Comparison of ENCODE assay signal across 7 mouse cellular contexts in the genomic region with DNA sequence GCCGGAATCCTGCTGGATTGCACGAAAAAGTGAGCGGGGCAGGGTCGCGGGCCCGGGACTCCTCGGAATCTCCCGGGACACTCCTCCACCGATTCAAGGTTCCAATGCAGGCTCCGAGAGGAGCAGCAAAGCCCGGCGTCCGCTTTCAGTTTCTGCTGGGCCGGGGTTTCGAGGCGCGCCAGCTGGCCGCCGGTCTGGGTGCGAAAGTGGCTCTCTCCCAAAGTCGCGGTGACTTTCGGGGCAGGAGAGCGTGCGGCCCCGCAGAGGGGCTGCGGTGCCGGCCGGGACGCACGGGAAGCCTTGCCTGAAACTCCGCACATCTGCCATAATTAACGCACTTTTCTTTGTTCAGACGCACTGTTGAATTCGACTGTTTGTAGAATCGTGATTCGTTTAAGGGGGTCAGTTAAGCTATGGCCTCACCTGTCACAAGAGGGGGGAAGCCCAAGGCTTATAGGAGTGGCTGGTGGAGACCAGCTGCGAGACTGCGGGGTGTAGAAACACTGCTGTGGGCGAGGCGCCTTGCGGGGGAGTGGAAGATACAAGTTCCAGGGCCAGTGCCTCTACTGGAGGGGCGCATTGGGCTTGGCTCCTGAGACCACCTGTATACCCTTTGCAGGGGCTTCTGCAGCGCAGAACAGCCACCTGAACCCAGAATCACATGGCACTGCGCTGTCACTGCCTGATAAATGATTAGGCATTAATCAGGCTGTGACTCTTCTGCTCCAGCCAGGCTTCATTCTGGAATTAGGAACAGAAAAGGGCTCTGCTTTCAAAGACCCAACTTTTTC. TPM values are rescaled to one million over a fixed set of nuclear protein-coding genes. Genes with fewer than 3 reads are reported as not detected.
DNase-seq lines count a peak whose midpoint lies in the region; ATAC-seq lines count a peak whose summit lies in the region.

No protein-coding gene starts in this region.

- H3K9ac ChIP-seq in neural tube, embryonic 11.5 days (ENCODE audit: low read length): peak overlapping the region; percentile 74
- peak overlapping the region; percentile 80 for H3K9ac ChIP-seq in embryonic facial prominence, embryonic 11.5 days (replicated peaks; ENCODE audit: low read length)
- H3K9ac ChIP-seq in hindbrain, embryonic 13.5 days: peak overlapping the region; percentile 84

- peak; percentile 26; the same call in 1 of the 2 replicates for ATAC-seq in neural tube, embryonic 11.5 days (ENCODE audit: insufficient read depth, low FRiP score, low TSS enrichment)
- ATAC-seq in embryonic facial prominence, embryonic 11.5 days (replicated peaks; ENCODE audit: insufficient number of reproducible peaks, low FRiP score, low TSS enrichment, low read depth): peak; percentile 4; the same call in 1 of the 2 replicates
- ATAC-seq in hindbrain, embryonic 13.5 days (ENCODE audit: low FRiP score): peak; percentile 34; the same call in 1 of the 2 replicates

- intact Hi-C loops in left cerebral cortex, postnatal 36 days (cut with DNase I): no loop called here

- peak overlapping the region; percentile 98 for H3K4me2 ChIP-seq in neural tube, embryonic 11.5 days (ENCODE audit: low read depth)
- H3K4me2 ChIP-seq in embryonic facial prominence, embryonic 11.5 days (ENCODE audit: low read depth, low read length): peak overlapping the region; percentile 95
- H3K4me2 ChIP-seq in hindbrain, embryonic 13.5 days: peak overlapping the region; percentile 93

- peak; percentile 44 for DNase-seq in neural tube, embryonic 11.5 days (ENCODE audit: low spot score)
- no peak for DNase-seq in neural tube, embryonic 10.5 days (ENCODE audit: extremely low spot score, low spot score)
- DNase-seq in R1 (ENCODE audit: low read depth, low spot score): peak; percentile 38
- peak; percentile 37 for DNase-seq in embryonic facial prominence, embryonic 11.5 days (ENCODE audit: low spot score)
- DNase-seq in left cerebral cortex, postnatal 36 days (ENCODE audit: low spot score in 2 of 2): no peak

- H3K4me1 ChIP-seq in neural tube, embryonic 11.5 days (ENCODE audit: control insufficient read depth, insufficient read depth, low read length): peaks cover 12% of the 10 kb centered on the region
- H3K4me1 ChIP-seq in embryonic facial prominence, embryonic 11.5 days (ENCODE audit: control insufficient read depth, insufficient read depth, low read length): peaks cover 7% of the 10 kb centered on the region
- peaks cover 61% of the 10 kb centered on the region for H3K4me1 ChIP-seq in hindbrain, embryonic 13.5 days (replicated peaks)

- peaks cover 54% of the 10 kb centered on the region for H3K79me2 ChIP-seq in macrophage (ENCODE audit: inconsistent target)

- 2% methylated on average over 45 of the region's 45 CpGs for WGBS in neural tube, embryonic 11.5 days
- WGBS in embryonic facial prominence, embryonic 11.5 days: 2% methylated on average over 45 of the region's 45 CpGs
- 1% methylated on average over 45 of the region's 45 CpGs for WGBS in hindbrain, embryonic 13.5 days
- 4% methylated on average over 42 of the region's 45 CpGs for WGBS in macrophage (ENCODE audit: missing documents)

- no peak overlapping the region for H3K27ac ChIP-seq in neural tube, embryonic 11.5 days (ENCODE audit: low read depth, low read length)
- H3K27ac ChIP-seq in embryonic facial prominence, embryonic 11.5 days (replicated peaks; ENCODE audit: low read depth, low read length): no peak overlapping the region; the same call in 1 of the 2 replicates
- H3K27ac ChIP-seq in hindbrain, embryonic 13.5 days: peak overlapping the region; percentile 73
- peak overlapping the region; percentile 93 for H3K27ac ChIP-seq in macrophage

- H3K36me3 ChIP-seq in neural tube, embryonic 11.5 days (ENCODE audit: control insufficient read depth, insufficient read depth, low read length): no peaks in the 10 kb centered on the region
- no peaks in the 10 kb centered on the region for H3K36me3 ChIP-seq in embryonic facial prominence, embryonic 11.5 days (replicated peaks; ENCODE audit: control insufficient read depth, insufficient read depth, low read depth, low read length)
- H3K36me3 ChIP-seq in hindbrain, embryonic 13.5 days: no peaks in the 10 kb centered on the region
- no peaks in the 10 kb centered on the region for H3K36me3 ChIP-seq in macrophage (ENCODE audit: inconsistent target)

- peak overlapping the region; percentile 55 for H3K4me3 ChIP-seq in neural tube, embryonic 11.5 days (ENCODE audit: low read depth, low read length)
- H3K4me3 ChIP-seq in embryonic facial prominence, embryonic 11.5 days (ENCODE audit: low read depth, low read length): peak overlapping the region; percentile 68
- H3K4me3 ChIP-seq in hindbrain, embryonic 13.5 days: peak overlapping the region; percentile 55
- peak overlapping the region; percentile 84 for H3K4me3 ChIP-seq in macrophage (ENCODE audit: inconsistent target)

- H3K9me3 ChIP-seq in neural tube, embryonic 11.5 days (ENCODE audit: control insufficient read depth, low read length): no peaks in the 10 kb centered on the region
- H3K9me3 ChIP-seq in embryonic facial prominence, embryonic 11.5 days (replicated peaks; ENCODE audit: control insufficient read depth, low read length): no peaks in the 10 kb centered on the region
- H3K9me3 ChIP-seq in hindbrain, embryonic 13.5 days: no peaks in the 10 kb centered on the region

- H3K27me3 ChIP-seq in neural tube, embryonic 11.5 days (ENCODE audit: control insufficient read depth, insufficient read depth, low read length): peaks cover 18% of the 10 kb centered on the region
- peaks cover 5% of the 10 kb centered on the region for H3K27me3 ChIP-seq in embryonic facial prominence, embryonic 11.5 days (ENCODE audit: control insufficient read depth, insufficient read depth, low read length)
- peaks cover 47% of the 10 kb centered on the region for H3K27me3 ChIP-seq in hindbrain, embryonic 13.5 days

RNA-seq across cellular contexts. Expression of gene Pwwp2b, which starts 0.5 kb away (rescaled TPM):
- polyA plus RNA-seq in neural tube, embryonic 11.5 days (2014; fragmentation: Nextera tagmentation; extraction: Ambion mirVana): 4.2 and 4.7 TPM in 2 replicates
- 5.0 and 5.1 TPM in 2 replicates for polyA plus RNA-seq in embryonic facial prominence, embryonic 11.5 days (2014; fragmentation: Nextera tagmentation; extraction: Ambion mirVana)
- 4.5 and 4.9 TPM in 2 replicates for polyA plus RNA-seq in hindbrain, embryonic 13.5 days (2015; fragmentation: Nextera tagmentation; extraction: Ambion mirVana)
- total RNA-seq in macrophage (2018; cell fraction: chromatin; rRNA removed): 100 to 1,000 TPM in 1 of 26 experiments, 10 to 100 TPM in 25; 20.0 to 106 (median 39.1) TPM
- 10 to 100 TPM; 12.0 to 39.3 (median 24.7) TPM for total RNA-seq in macrophage (2018; cell fraction: cytosol; rRNA removed)
- 10 to 100 TPM; 13.7 to 86.6 (median 34.0) TPM for total RNA-seq in macrophage (2018; cell fraction: nucleus; rRNA removed)
- 25.2 to 32.3 TPM (median 28.0 TPM) in 3 replicates for polyA plus RNA-seq in macrophage (2018)
- total RNA-seq in left cerebral cortex, postnatal 36 days (2021): 10 to 100 TPM; 11.7 to 11.8 TPM

RNA-seq across cellular contexts. Expression of gene Stk32c, which starts 35.7 kb away (rescaled TPM):
- polyA plus RNA-seq in neural tube, embryonic 11.5 days (2014; fragmentation: Nextera tagmentation; extraction: Ambion mirVana): 0.46 and 1.1 TPM in 2 replicates
- 0.31 and 0.36 TPM in 2 replicates for polyA plus RNA-seq in embryonic facial prominence, embryonic 11.5 days (2014; fragmentation: Nextera tagmentation; extraction: Ambion mirVana)
- polyA plus RNA-seq in hindbrain, embryonic 13.5 days (2015; fragmentation: Nextera tagmentation; extraction: Ambion mirVana): 1.1 TPM in 2 replicates
- total RNA-seq in macrophage (2018; cell fraction: chromatin; rRNA removed): 1 to 10 TPM in 7 of 26 experiments, under 1 TPM in 16, not detected in 3; 0.31 to 2.4 (median 0.62) TPM
- total RNA-seq in macrophage (2018; cell fraction: cytosol; rRNA removed): under 1 TPM in 24 of 26 experiments, not detected in 2; 0.07 to 0.26 (median 0.15) TPM
- total RNA-seq in macrophage (2018; cell fraction: nucleus; rRNA removed): 1 to 10 TPM in 2 of 26 experiments, under 1 TPM in 12, not detected in 12; 0.23 to 1.5 (median 0.38) TPM
- polyA plus RNA-seq in macrophage (2018): 0.17 to 0.21 TPM (median 0.19 TPM) in 3 replicates
- 100 to 1,000 TPM; 182 to 198 TPM for total RNA-seq in left cerebral cortex, postnatal 36 days (2021)

RNA-seq across cellular contexts. Expression of gene Lrrc27, which starts 36.0 kb away (rescaled TPM):
- polyA plus RNA-seq in neural tube, embryonic 11.5 days (2014; fragmentation: Nextera tagmentation; extraction: Ambion mirVana): 5.1 and 7.9 TPM in 2 replicates
- polyA plus RNA-seq in embryonic facial prominence, embryonic 11.5 days (2014; fragmentation: Nextera tagmentation; extraction: Ambion mirVana): 5.8 and 5.9 TPM in 2 replicates
- polyA plus RNA-seq in hindbrain, embryonic 13.5 days (2015; fragmentation: Nextera tagmentation; extraction: Ambion mirVana): 3.5 and 5.0 TPM in 2 replicates
- total RNA-seq in macrophage (2018; cell fraction: chromatin; rRNA removed): 10 to 100 TPM in 25 of 26 experiments, 1 to 10 TPM in 1; 6.5 to 82.5 (median 31.4) TPM
- total RNA-seq in macrophage (2018; cell fraction: cytosol; rRNA removed): 10 to 100 TPM; 20.5 to 77.7 (median 44.0) TPM
- total RNA-seq in macrophage (2018; cell fraction: nucleus; rRNA removed): 100 to 1,000 TPM in 2 of 26 experiments, 10 to 100 TPM in 23, 1 to 10 TPM in 1; 7.1 to 116 (median 41.1) TPM
- 73.4 to 159 TPM (median 94.3 TPM) in 3 replicates for polyA plus RNA-seq in macrophage (2018)
- total RNA-seq in left cerebral cortex, postnatal 36 days (2021): 1 to 10 TPM; 6.4 TPM

Comparison
In these comparisons a context has a peak if more than half of its experiments do, and no peak if none do; other contexts are left out.
1. DNase-seq: peak in neural tube, embryonic 11.5 days (single experiment), R1 (single experiment) and embryonic facial prominence, embryonic 11.5 days (single experiment); none in neural tube, embryonic 10.5 days (single experiment) and left cerebral cortex, postnatal 36 days (0 of 2).
2. H3K27ac ChIP-seq: peak in hindbrain, embryonic 13.5 days (single experiment) and macrophage (single experiment); none in neural tube, embryonic 11.5 days (single experiment) and embryonic facial prominence, embryonic 11.5 days (single experiment).
3. Peak in every context shown above with its lines, with median percentiles within 50 percentile points of each other: ATAC-seq, H3K4me2 ChIP-seq, H3K4me3 ChIP-seq and H3K9ac ChIP-seq.